Mouse (Mus musculus): ENCODE data around the gene Fam19a5.

GRCm38 (mm10) chr15:87507349-87507748 lies 36.8 kb upstream of the Fam19a5 start:
- TF ChIP-seq CTCF (IDR thresholded peaks at IDR 0.05; ENCODE audit: borderline replicate concordance, insufficient read depth, low read length) (no peak), POLR2A (IDR thresholded peaks at IDR 0.05; ENCODE audit: low read depth, low read length) (no peak)

Data from embryonic fibroblast, embryonic 13.5 days (primary cell).